In the genomic region with DNA sequence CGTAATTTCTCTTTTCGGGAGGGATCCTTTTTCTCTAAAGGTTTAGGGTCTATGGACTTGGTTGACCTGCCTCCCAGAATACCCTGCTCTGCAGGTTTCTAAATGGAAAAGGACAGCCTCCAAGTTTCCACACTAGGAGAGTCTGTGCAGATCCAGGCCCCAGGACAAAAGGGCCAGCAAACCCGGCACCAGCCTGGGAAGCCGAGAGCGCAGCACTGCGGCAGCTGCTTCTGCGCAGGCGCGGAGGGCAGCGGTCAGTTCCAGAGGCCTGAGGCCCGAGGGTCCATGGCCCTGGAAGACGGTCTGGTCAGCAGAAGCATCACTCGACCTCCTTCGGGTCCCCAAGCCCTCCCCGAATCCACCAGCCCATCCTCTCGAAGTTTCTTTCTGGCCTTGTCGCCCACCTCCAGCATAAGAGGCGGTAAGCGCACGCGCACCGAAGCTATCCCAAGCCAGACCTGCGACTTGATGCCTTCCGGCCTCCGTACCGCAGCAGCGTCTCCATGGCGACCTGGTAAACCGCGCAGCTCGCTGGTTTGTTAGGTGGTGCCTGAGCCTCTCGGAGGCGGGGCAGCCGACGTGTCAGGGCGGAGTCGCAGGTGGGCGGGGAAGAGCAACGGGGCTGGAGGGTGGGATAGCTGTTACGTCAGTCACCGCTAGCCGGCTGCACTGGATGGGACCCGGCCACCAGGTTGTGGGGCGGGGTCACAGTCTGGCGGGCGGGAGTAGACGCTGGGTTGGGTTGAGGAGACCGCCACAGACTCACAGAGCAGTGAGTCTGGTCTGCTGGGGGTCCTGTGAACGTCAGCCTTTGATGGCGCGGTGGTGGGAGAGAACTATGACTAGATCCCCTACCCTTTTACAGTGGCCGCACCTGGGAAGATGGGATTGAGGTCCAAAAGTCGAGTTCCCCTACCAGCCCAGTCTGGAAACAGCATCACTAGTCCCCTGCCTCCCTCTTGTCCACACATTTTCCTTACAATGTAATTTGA, we compare ENCODE assay signal across 1 mouse cellular context.
TF ChIP-seq lines count a peak whose summit lies in the region.

A gene (plus strand): TSS at position 235 of the 992 bp plus-strand sequence.
A gene (minus strand): TSS at position 554 of the 992 bp plus-strand sequence.

TF ChIP-seq in CH12.LX, 34 proteins besides CTCF, POLR2A, EP300 and RAD21 (continued from another document):
- TF ChIP-seq TCF12 (IDR thresholded peaks at IDR 0.05; ENCODE audit: low read depth, low read length) = peak; percentile 43; the same call in 1 of the 2 replicates
- TF ChIP-seq USF2 (conservative IDR thresholded peaks at IDR 0.05; ENCODE audit: low read depth, low read length) = no peak
- peak; percentile 62; the same call in 1 of the 2 replicates for TF ChIP-seq NELFE (IDR thresholded peaks at IDR 0.05; ENCODE audit: low read depth, low read length)
- TF ChIP-seq HCFC1 (IDR thresholded peaks at IDR 0.05; ENCODE audit: low read depth, low read length) = peak; percentile 74
- TF ChIP-seq TBP (conservative IDR thresholded peaks at IDR 0.05; ENCODE audit: low read depth, low read length) = 0 out of 2 replicates have a peak, but pooled peaks have one; percentile 8
- TF ChIP-seq MEF2A (IDR thresholded peaks at IDR 0.05; ENCODE audit: borderline replicate concordance, low read depth, low read length) = 0 out of 2 replicates have a peak, but pooled peaks have one; percentile 8
- TF ChIP-seq SIN3A (IDR thresholded peaks at IDR 0.05; ENCODE audit: low read length) = 0 out of 2 replicates have a peak, but pooled peaks have one; percentile 60
- peak; percentile 88 for TF ChIP-seq NRF1 (IDR thresholded peaks at IDR 0.05; ENCODE audit: low read depth, low read length)
- TF ChIP-seq KAT2A (IDR thresholded peaks at IDR 0.05; ENCODE audit: insufficient replicate concordance, low read length) = no peak
